ENCODE assay signal across 26 mouse cellular contexts in the genomic region with DNA sequence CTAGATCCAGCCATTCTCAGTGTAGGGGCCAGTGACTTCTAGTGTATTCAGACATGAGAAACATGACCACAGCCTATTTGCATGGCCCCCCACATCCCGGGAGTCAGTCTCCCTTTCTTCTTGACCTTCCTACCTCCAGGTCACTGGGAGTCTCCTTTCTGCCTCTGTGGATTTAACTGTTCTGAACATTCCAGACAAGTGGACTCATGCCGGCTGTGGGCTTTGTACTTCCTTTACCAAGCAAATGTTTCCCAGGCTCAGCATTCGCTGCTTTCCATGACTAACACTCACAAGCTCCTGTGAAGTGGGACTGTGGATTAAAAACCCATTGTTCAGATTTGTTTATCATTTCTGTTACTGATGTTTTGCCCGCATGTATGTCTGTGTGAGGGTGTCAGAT. TPM values are rescaled to one million over a fixed set of nuclear protein-coding genes. Genes with fewer than 3 reads are reported as not detected.
DNase-seq lines count a peak whose midpoint lies in the region; ATAC-seq lines count a peak whose summit lies in the region.
"Had no signal": no experiment of that assay in that cellular context is flagged by ENCODE, and none has a peak within 500 bp of the region (broad histone marks: within the 10 kb centered on the region; RNA-seq: fewer than 3 reads in every experiment).

No protein-coding gene starts in this region.

- H3K36me3 ChIP-seq in stomach, embryonic 16.5 days (ENCODE audit: control insufficient read depth, insufficient read depth, low read length), result no peaks in the 10 kb centered on the region
- H3K36me3 ChIP-seq: heart, embryonic 10.5 days; heart, embryonic 15.5 days; kidney, embryonic 15.5 days; liver, embryonic 12.5 days; midbrain, embryonic 10.5 days had no signal

- no peak for ATAC-seq in stomach, embryonic 16.5 days (ENCODE audit: insufficient read depth, low FRiP score)
- ATAC-seq: CD4-positive, CD25-positive, alpha-beta regulatory T cell, adult 4 months; forebrain, embryonic 16.5 days; hindbrain, embryonic 16.5 days; liver, embryonic 12.5 days; liver, postnatal 0 days; midbrain, embryonic 16.5 days had no signal

- H3K27me3 ChIP-seq in stomach, embryonic 16.5 days (ENCODE audit: control insufficient read depth, insufficient read depth, low read length), result no peaks in the 10 kb centered on the region
- H3K27me3 ChIP-seq: heart, embryonic 15.5 days; kidney, embryonic 15.5 days had no signal

- H3K9ac ChIP-seq in stomach, embryonic 16.5 days (ENCODE audit: low read length), result no peak overlapping the region
- H3K9ac ChIP-seq: heart, embryonic 15.5 days; kidney, embryonic 15.5 days; liver, embryonic 12.5 days; liver, postnatal 0 days had no signal

- no peaks in the 10 kb centered on the region for H3K9me3 ChIP-seq in stomach, embryonic 16.5 days (replicated peaks; ENCODE audit: control insufficient read depth, low read length)
- H3K9me3 ChIP-seq: heart, embryonic 10.5 days; heart, embryonic 15.5 days; kidney, embryonic 15.5 days; liver, embryonic 12.5 days; midbrain, embryonic 10.5 days had no signal

- H3K4me3 ChIP-seq in stomach, embryonic 16.5 days (replicated peaks; ENCODE audit: low read length), result no peak overlapping the region
- H3K4me3 ChIP-seq: heart, embryonic 10.5 days; heart, embryonic 15.5 days; kidney, embryonic 15.5 days; left cerebral cortex, adult 2 months; liver, embryonic 12.5 days; midbrain, embryonic 10.5 days had no signal

- no peak overlapping the region for H3K4me2 ChIP-seq in stomach, embryonic 16.5 days (ENCODE audit: low read depth, low read length)
- H3K4me2 ChIP-seq: heart, embryonic 15.5 days; kidney, embryonic 15.5 days; liver, embryonic 12.5 days had no signal

- 50% methylated on average over 4 of the region's 4 CpGs for WGBS in stomach, embryonic 16.5 days

- peak overlapping the region; percentile 28; the same call in 1 of the 2 replicates for H3K27ac ChIP-seq in stomach, embryonic 16.5 days (ENCODE audit: low read length)
- H3K27ac ChIP-seq: heart, embryonic 10.5 days; heart, embryonic 15.5 days; kidney, embryonic 15.5 days; left cerebral cortex, adult 2 months; liver, embryonic 12.5 days; midbrain, embryonic 10.5 days had no signal

- peaks cover 7% of the 10 kb centered on the region; the same call in 1 of the 2 replicates for H3K4me1 ChIP-seq in stomach, embryonic 16.5 days (ENCODE audit: control insufficient read depth, insufficient read depth, low read length)
- H3K4me1 ChIP-seq: liver, embryonic 12.5 days had no signal

- DNase-seq in heart, adult 11 months, result peak; percentile 54
- no peak for DNase-seq in heart, adult 9 months (ENCODE audit: low spot score in 2 of 2)
- DNase-seq in 3T3-L1 (ENCODE audit: low read depth, low spot score), result peak; percentile 72
- DNase-seq in R1 (ENCODE audit: low read depth, low spot score), result peak; percentile 90
- no peak for DNase-seq in neural tube, embryonic 10.5 days (ENCODE audit: extremely low spot score, low spot score)
- no peak for DNase-seq in cerebellum, adult 9-10 months
- DNase-seq: adrenal gland, postnatal 25 days; cerebellum, adult 18-20 months; cerebellum, postnatal 25 days; kidney, adult 18-20 months; kidney, postnatal 25 days; left cerebral cortex, postnatal 4 days; liver, postnatal 0 days; lung, postnatal 10 days; thymus, postnatal 4 days had no signal

RNA-seq across cellular contexts. Expression of a gene that starts 4.9 kb away (rescaled TPM):
- 7.0 and 7.5 TPM in 2 replicates for polyA plus RNA-seq in stomach, embryonic 16.5 days (2015; fragmentation: Nextera tagmentation; extraction: Ambion mirVana)

Comparison
In these comparisons a context has a peak if more than half of its experiments do, and no peak if none do; other contexts are left out.
1. DNase-seq: peak in heart, adult 11 months (single experiment), 3T3-L1 (single experiment) and R1 (single experiment); none in heart, adult 9 months (0 of 2), neural tube, embryonic 10.5 days (single experiment) and cerebellum, adult 9-10 months (single experiment).